In genomic region chr11:101870067-101870765, GRCm38 (mm10) we compare ENCODE assay signal across 8 mouse cellular contexts. TPM values are rescaled to one million over a fixed set of nuclear protein-coding genes. Genes with fewer than 3 reads are reported as not detected.
DNase-seq lines count a peak whose midpoint lies in the region; ATAC-seq and TF ChIP-seq lines count a peak whose summit lies in the region.

No protein-coding gene starts in this region.

- H3K4me3 ChIP-seq in midbrain, embryonic 14.5 days (replicated peaks; ENCODE audit: low read depth, low read length): no peak overlapping the region
- no peak overlapping the region for H3K4me3 ChIP-seq in midbrain, embryonic 16.5 days (ENCODE audit: low read depth, low read length)
- H3K4me3 ChIP-seq in gastrocnemius, adult 2 months: no peak overlapping the region

- H3K36me3 ChIP-seq in midbrain, embryonic 14.5 days (ENCODE audit: control insufficient read depth, insufficient read depth, low read length): no peaks in the 10 kb centered on the region
- no peaks in the 10 kb centered on the region for H3K36me3 ChIP-seq in midbrain, embryonic 16.5 days (ENCODE audit: control insufficient read depth, insufficient read depth, low read length)

- no peak overlapping the region for H3K27ac ChIP-seq in midbrain, embryonic 14.5 days (replicated peaks; ENCODE audit: low read depth, low read length)
- H3K27ac ChIP-seq in midbrain, embryonic 16.5 days (ENCODE audit: low read length): no peak overlapping the region
- H3K27ac ChIP-seq in gastrocnemius, adult 2 months: no peak overlapping the region

- H3K9ac ChIP-seq in midbrain, embryonic 14.5 days (replicated peaks; ENCODE audit: low read length): no peak overlapping the region
- H3K9ac ChIP-seq in midbrain, embryonic 16.5 days (ENCODE audit: low read depth, low read length): no peak overlapping the region

- H3K9me3 ChIP-seq in midbrain, embryonic 14.5 days (ENCODE audit: control insufficient read depth, low read length): no peaks in the 10 kb centered on the region
- H3K9me3 ChIP-seq in midbrain, embryonic 16.5 days (replicated peaks; ENCODE audit: control insufficient read depth, low read length, poor library complexity, severe bottlenecking): no peaks in the 10 kb centered on the region

- no peak for ATAC-seq in CD4-positive, CD25-positive, alpha-beta regulatory T cell, adult 4 months
- ATAC-seq in midbrain, embryonic 14.5 days (ENCODE audit: low FRiP score, low TSS enrichment): no peak
- no peak for ATAC-seq in midbrain, embryonic 16.5 days

- 68% methylated on average over 18 of the region's 18 CpGs for WGBS in midbrain, embryonic 14.5 days
- WGBS in midbrain, embryonic 16.5 days: 67% methylated on average over 18 of the region's 18 CpGs

- peak; percentile 7 for DNase-seq in CD4-positive, CD25-positive, alpha-beta regulatory T cell, adult 2 months (ENCODE audit: low read depth, low spot score)
- DNase-seq in midbrain, embryonic 14.5 days: peak; percentile 48
- DNase-seq in left cerebral cortex, postnatal 10 days (ENCODE audit: extremely low spot score in 1 of 2, low spot score in 2 of 2): peak; percentile 56 to 80
- peak; percentile 19 for DNase-seq in right cerebral cortex, postnatal 25 days
- DNase-seq in cerebellum, adult 9-10 months: no peak
- DNase-seq in gastrocnemius, adult 2 months: no peak

- peaks cover 3% of the 10 kb centered on the region; the same call in 1 of the 2 replicates for H3K4me1 ChIP-seq in midbrain, embryonic 14.5 days (ENCODE audit: control insufficient read depth, insufficient read depth, low read length)
- peaks cover 4% of the 10 kb centered on the region; the same call in 1 of the 2 replicates for H3K4me1 ChIP-seq in midbrain, embryonic 16.5 days (ENCODE audit: control insufficient read depth, insufficient read depth, low read length)

- H3K4me2 ChIP-seq in midbrain, embryonic 14.5 days (ENCODE audit: low read length): no peak overlapping the region
- H3K4me2 ChIP-seq in midbrain, embryonic 16.5 days (ENCODE audit: low read length): no peak overlapping the region

- no peak for TF ChIP-seq CTCF in gastrocnemius, adult 2 months (IDR thresholded peaks at IDR 0.05)

- intact Hi-C loops in left cerebral cortex, postnatal 10 days (cut with DNase I): no loop called here
- intact Hi-C loops in gastrocnemius, adult 2 months (cut with DNase I): no loop called here

- H3K27me3 ChIP-seq in midbrain, embryonic 14.5 days (ENCODE audit: control insufficient read depth, insufficient read depth, low read length): no peaks in the 10 kb centered on the region
- H3K27me3 ChIP-seq in midbrain, embryonic 16.5 days (ENCODE audit: control insufficient read depth, insufficient read depth, low read depth, low read length): no peaks in the 10 kb centered on the region

RNA-seq across cellular contexts. Expression of gene Meox1, which starts 24.0 kb away (rescaled TPM):
- not detected for polyA plus RNA-seq in CD4-positive, CD25-positive, alpha-beta regulatory T cell, adult 4 months (2017; shearing (Covaris generic))
- 0.25 and 0.40 TPM in 2 replicates for polyA plus RNA-seq in midbrain, embryonic 14.5 days (2014; fragmentation: Nextera tagmentation; extraction: Ambion mirVana)
- 0.80 and 0.89 TPM in 2 replicates for polyA plus RNA-seq in midbrain, embryonic 16.5 days (2015; fragmentation: Nextera tagmentation; extraction: Ambion mirVana)
- total RNA-seq in left cerebral cortex, postnatal 10 days (2021): 1 to 10 TPM; 3.1 to 3.3 TPM
- total RNA-seq in gastrocnemius, adult 2 months (2021): 1 to 10 TPM; 1.1 to 4.7 TPM

Comparison
In these comparisons a context has a peak if more than half of its experiments do, and no peak if none do; other contexts are left out.
1. DNase-seq: peak in CD4-positive, CD25-positive, alpha-beta regulatory T cell, adult 2 months (single experiment), midbrain, embryonic 14.5 days (single experiment), left cerebral cortex, postnatal 10 days (2 of 2) and right cerebral cortex, postnatal 25 days (single experiment); none in cerebellum, adult 9-10 months (single experiment) and gastrocnemius, adult 2 months (single experiment).